Mouse (Mus musculus): ENCODE measurements around the gene Fzd7.

Gene Fzd7

DNA sequence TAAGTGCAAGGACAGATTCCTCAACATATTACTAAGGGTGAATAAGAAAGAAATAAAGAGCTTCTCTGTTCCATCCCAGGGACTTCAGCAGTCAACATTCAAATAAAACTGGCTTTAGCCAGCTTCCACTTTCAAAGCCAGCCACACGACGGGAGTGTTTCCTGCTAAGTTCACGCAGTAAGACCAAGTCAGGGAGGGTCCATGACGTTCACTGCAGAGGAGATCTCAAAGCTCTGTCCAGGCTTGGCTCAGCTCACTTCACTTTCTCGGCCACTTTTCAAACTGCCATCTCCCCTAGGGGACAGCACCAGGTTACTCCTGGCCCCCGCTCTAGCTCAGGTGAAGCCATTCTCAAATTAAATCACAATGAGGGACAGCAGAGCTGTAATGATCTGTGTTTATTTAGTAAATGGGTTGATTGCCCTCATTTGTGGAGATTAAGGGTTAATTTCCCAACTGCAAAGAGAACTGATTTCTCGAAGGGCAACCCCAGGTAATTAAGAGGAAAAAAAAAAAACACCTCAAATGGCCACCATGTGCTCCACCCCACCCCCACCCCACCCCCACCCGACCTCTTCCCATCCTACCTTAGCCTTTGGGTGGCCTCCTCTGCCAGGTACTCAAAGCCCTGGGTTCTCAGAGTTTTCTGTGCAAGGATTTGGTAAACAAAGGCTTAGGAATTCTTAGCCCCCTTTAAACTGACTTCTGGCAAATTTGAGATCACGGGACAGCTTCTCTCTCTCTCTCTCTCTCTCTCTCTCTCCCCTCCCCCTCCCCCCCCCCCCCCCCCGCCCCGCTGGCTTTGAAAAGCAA, 9.7 kb upstream of the Fzd7 start:
- in situ Hi-C loops (cut with MseI, MboI), result no loop called here

- in situ Hi-C loops (cut with MseI, MboI), result no loop called here
Measured at GRCm38 (mm10) chr1:59473181-59473555, 9.1 kb upstream of the Fzd7 start.

DNA sequence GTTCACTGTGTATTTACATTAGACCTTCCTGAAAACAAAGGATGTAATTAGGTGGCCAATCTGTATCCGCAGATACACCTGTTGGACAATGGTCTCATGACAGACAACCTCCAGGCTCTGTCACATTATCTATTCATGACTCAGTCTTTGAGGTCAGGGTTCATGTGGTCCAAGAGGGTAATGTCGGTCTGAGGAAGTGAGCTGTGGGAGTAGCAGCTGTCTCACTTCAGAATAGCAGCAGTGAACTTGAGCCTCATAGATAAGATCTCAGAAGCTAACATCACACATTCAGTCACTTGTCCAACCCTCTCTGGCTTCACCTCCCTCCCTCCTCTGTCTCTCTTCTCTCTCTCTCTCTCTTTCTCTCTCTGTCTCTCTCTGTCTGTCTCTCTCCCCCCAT, 6.6 kb upstream of the Fzd7 start:
- in situ Hi-C loops (cut with MseI, MboI), result no loop called here

DNA sequence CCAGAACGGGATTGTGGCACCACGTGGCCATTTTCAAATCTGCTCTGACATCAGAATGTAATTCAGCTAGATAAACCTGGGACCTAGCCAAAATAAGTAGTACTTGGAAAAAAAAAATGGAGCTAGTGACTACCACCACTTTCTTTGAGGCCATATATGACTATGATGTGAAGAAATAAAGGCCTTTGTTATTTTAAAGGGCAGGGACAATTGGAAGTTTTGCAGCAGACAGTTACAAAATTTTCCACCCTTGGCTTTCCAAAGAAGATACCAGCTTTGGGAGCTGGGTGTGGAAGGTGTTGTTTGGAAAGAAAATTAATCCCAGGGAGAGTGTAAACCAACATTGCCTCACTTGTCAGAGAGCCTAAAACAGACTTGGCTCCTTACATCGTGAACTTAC, 3.3 kb upstream of the Fzd7 start:
- in situ Hi-C loops (cut with MseI, MboI), result no loop called here

DNA sequence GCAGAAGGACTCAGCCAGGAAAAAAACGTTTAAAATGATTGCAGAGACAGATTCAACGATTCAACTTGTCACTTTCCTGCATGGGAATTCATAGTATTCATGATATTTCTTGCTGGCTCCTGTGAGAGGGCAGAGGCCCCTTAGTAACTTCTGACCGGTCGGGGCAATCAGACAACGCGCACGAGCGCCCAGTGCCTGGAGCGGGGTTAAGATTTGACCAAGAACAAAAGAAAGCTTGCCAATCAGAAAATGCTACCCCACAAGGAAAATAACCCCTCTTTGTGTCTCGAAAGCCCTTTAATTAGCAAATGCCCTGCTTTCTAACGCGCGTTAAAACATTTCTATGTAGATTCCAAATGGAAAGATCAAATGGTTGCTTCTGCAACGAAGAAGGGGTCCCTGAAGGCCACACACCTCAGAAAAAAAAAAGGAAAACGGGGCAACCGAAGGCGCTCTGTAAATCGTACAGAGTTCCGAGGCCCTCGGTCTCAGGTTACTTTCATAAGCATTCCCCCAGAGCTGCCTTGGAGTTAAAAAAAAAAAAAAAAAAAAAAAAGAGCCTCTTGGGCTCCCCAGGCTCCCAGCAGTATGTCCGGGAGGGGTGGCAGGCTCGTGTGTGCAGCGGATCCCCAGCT, 1.3 kb upstream of the Fzd7 start:
- in situ Hi-C loops (cut with MseI, MboI), result no loop called here

DNA sequence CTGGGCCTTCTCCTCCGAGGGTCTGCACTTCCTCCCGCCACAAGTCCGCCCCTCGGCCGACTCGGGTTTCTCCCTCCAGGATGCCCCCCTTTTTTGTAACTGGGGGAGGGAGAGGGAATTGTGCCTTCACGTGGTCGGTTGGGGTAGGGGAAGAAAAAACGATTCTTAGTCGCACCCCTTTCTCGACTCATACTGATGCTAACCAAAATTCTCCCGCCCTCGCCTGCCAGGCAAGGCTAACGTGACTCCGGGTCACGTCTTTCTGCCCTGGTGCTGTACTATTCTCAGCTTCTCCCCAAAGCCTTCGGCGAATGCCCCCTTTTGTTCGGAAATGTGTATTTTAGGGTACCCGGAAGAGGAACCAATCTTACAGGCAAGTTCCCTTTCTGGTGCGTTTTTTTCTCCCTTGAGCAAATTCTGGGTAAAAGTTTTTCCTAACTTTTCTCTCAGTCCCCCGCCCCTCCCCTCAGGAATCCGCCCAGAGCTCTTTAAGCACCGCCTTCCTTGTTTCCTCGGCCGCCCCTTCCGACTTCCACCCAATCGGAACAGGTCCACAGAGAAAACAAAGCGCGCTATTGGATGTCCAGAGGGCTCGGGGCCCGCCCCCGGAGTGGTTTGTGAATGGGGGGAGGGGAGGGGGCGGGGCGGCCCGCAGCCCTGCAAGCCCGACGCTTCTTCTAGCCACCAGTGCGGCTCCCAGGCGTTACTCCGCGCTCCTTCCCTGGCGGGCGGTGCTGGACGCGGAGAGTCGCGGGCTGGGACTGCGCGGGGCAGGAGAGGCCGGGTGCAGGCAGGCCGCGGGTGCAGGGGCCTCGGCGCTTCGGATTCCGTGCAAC, 550 bp upstream of the Fzd7 start:
- in situ Hi-C loops (cut with MseI, MboI), result no loop called here

DNA sequence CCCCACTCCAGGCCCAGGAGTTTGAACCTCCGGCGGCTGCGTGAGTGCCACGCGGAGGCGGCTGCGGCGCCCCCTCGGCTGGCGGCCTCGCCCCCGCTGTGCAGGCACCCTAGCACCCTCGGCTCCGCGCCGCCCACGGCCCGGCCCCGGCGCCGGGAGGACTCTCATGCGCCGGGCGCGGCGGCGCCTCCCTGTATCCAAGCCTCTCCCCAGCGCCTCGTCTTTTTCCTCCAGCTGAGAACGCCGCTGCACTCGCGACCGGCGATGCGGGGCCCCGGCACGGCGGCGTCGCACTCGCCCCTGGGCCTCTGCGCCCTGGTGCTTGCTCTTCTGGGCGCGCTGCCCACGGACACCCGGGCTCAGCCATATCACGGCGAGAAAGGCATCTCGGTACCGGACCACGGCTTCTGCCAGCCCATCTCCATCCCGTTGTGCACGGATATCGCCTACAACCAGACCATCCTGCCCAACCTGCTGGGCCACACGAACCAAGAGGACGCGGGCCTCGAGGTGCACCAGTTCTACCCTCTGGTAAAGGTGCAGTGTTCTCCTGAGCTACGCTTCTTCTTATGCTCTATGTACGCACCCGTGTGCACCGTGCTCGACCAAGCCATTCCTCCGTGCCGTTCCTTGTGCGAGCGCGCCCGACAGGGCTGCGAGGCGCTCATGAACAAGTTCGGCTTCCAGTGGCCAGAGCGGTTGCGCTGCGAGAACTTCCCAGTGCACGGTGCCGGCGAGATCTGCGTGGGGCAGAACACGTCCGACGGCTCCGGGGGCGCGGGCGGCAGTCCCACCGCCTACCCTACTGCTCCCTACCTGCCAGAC, 684 bp downstream of the Fzd7 start:
- in situ Hi-C loops (cut with MseI, MboI), result no loop called here

DNA sequence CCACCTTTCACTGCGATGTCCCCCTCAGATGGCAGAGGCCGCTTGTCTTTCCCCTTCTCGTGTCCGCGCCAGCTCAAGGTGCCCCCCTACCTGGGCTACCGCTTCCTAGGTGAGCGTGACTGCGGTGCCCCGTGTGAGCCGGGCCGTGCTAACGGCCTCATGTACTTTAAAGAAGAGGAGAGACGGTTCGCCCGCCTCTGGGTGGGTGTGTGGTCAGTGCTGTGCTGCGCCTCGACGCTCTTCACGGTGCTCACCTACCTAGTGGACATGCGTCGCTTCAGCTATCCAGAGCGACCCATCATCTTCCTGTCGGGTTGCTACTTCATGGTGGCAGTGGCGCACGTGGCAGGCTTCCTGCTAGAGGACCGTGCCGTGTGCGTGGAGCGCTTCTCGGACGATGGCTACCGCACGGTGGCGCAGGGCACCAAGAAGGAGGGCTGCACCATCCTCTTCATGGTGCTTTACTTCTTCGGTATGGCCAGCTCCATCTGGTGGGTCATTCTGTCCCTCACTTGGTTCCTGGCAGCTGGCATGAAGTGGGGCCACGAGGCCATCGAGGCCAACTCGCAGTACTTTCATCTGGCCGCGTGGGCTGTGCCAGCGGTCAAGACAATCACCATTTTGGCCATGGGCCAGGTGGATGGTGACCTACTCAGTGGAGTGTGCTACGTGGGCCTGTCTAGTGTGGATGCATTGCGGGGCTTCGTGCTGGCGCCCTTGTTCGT, 1.5 kb downstream of the Fzd7 start:
- in situ Hi-C loops (cut with MseI, MboI), result no loop called here

DNA sequence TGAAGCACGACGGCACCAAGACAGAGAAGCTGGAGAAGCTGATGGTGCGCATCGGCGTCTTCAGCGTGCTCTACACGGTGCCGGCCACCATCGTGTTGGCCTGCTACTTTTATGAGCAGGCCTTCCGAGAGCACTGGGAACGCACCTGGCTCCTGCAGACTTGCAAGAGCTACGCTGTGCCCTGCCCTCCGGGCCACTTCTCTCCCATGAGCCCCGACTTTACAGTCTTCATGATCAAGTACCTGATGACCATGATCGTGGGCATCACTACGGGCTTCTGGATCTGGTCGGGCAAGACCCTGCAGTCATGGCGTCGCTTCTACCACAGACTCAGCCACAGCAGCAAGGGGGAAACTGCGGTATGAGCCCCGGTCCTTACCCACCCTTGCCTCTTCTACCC, 2.1 kb downstream of the Fzd7 start:
- in situ Hi-C loops (cut with MseI, MboI), result no loop called here

DNA sequence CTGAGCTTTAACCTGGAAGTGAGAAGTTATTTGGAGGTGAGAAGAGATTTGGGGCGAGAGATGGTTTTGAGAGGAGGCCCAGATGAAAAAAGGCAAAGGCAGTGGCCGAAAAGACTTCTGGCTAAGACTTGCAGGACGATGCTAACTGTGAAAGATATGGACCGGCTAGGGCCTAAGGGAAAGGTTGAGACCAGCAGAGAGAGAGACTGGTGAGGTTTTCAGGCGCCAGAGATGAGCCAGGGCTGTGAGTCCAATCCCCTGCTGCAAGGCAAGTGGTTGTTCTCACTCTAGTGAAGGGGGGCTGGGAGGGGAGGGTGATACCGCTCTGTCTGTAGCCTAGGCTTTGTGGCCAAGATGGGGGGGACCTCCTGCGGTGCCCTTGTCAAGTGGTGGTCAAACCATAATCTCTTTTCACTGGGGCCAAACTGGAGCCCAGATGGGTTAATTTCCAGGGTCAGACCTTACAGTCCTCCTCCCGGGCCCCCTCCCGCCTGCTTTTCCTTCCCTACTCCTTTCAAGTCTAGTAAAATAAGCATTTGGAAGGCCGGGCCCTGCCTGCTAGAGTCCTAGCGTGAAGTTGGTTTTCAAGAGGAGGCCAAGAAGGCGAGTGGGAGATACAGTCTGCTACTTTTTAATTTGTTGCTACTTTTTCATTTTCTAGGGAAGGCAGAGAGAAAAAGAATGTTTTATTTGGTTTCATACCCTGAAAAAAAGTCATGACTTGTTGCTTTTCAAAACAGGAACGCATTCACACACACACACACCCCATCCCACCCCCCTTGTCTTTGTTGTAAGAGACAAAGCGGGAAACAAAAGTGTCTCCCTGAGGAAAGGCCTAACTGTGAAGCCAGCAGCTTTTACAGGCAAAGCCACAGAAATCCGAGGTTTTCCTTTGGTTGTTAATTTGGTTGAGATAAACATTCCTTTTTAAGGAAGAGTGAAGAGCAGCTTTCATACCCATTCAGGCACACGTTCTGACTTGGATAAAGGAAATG, 2.9 kb downstream of the Fzd7 start:
- in situ Hi-C loops (cut with MseI, MboI), result no loop called here

GRCm38 (mm10) chr1:59485803-59486202, 3.6 kb downstream of the Fzd7 start:
- in situ Hi-C loops (cut with MseI, MboI), result no loop called here

DNA sequence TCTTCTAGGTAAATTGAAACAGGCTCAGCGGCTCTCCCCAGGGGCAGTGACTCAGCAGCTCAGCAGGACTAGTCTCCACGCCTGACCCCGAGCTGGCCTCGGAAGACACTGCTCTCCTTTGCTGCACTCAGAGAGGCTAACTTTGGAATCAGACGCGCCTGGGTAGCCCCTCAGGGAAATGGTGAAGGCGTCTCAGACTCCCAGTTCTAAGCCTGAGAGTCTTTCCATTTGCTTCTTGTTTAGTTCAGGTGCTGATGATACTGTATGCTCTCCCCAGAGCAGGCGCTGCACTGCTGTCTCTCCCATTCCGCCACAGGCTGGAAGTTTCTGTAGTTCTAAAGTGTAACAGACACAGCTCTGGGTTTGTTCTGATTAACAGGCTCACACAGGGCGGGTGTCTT, 5.4 kb downstream of the Fzd7 start:
- in situ Hi-C loops (cut with MseI, MboI), result no loop called here

DNA sequence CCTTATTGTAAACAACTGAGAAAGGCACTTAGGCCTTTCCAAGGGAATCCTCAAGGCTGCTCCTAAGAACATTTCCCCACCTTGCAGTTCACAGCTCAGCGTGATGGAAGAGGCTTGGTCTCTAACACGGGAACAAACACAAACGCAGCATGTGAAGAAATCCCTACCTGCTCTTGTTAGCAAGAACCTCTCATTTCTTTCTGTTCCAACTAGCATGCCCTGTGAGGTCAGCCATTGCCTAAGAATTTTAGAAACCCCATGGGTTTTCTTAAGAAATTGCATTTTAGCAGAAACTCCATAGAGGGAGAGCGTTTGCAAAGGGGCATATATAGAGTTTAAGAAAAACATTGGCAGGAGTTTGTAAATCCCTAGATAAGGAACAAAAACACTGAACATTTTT, 6.3 kb downstream of the Fzd7 start:
- in situ Hi-C loops (cut with MseI, MboI), result no loop called here

DNA sequence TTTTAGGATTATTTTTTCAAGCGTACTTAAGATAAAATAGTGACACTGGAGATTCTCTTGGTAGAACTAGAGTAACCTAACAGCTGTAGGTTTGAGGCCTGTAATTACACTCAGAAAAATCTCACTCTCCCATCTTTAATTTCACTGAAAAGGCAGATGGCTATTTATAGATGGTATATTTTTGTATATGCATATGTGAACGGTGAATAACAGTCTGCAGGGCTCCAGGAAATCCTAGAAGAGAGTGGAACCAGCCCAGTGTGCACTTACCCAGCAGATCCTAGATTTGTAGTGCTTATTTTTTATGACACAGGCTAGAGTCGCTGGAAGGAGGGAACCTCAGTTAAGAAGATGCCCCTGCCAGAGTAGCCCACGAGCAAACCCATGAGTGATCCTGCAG, 6.8 kb downstream of the Fzd7 start:
- in situ Hi-C loops (cut with MseI, MboI), result no loop called here

GRCm38 (mm10) chr1:59491517-59491916, 9.3 kb downstream of the Fzd7 start:
- in situ Hi-C loops (cut with MseI, MboI), result no loop called here

DNA sequence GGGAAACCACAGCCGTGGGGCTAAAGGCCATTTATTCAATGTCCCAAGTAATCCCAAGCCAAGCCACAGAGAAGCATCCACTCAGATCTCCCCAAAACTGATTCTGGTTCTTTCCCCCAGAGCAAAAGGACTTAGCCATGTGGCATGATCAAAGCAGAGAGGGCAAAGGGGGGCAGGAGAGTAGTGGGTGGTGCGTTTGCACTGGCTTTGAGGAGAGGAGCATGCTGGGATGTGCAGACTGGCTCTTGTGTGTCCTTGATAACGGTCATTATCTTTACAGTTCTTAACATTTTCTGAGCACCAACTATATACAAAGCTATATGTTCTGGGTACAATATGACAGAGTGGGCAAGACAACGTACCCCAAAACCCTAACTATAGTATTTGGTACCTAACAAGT, 10.2 kb downstream of the Fzd7 start:
- in situ Hi-C loops (cut with MseI, MboI), result no loop called here

DNA sequence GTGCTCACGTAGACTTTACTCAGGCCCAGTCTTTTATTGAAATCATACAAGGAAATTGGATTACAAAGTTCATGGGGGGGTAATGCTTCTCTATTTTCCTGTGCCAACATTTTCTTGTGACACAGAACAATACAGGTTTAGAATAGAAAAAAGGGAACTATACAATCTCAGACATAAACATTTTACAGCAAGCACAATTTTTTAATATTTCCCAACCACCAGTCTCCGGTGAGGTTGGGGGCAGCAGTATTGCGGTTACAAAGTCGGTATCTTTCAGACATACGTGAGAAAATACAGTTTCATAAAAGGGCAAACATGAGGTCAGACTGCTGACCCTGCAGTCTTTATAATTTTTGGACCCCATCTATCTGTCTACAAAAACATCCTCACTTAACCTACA, 13.7 kb downstream of the Fzd7 start:
- in situ Hi-C loops (cut with MseI, MboI), result no loop called here

- in situ Hi-C loops (cut with MseI, MboI), result no loop called here
Measured at GRCm38 (mm10) chr1:59497741-59498613, 15.8 kb downstream of the Fzd7 start.

DNA sequence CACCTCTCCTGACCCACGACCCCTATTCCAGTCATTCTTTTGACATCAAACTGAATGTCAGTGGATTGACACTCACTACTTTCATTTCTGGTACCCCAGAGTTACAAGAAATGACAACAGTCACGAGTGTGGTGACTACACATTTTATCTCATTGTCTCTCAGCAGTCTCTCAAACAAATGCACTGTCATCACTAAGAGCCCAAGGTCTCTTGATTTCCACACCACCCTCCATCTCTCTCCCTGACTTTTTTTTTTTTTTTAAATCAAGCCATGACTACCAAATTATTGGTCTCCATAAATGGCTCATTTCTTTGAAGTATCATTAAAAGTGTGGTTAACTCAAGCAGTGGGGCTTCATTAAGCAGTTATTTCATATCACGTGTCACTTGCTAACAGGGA, 17.1 kb downstream of the Fzd7 start:
- in situ Hi-C loops (cut with MseI, MboI), result no loop called here

Data from mouse trophoblast stem cell (cell line).